ENCODE assay signal across 23 mouse cellular contexts in genomic region chrX:88072741-88073419, GRCm38 (mm10). TPM values are rescaled to one million over a fixed set of nuclear protein-coding genes. Genes with fewer than 3 reads are reported as not detected.
A peak's percentile ranks its signal among the peaks of the same experiment; 100 is the strongest.
DNase-seq lines count a peak whose midpoint lies in the region; ATAC-seq and TF ChIP-seq lines count a peak whose summit lies in the region.
"Had no signal": no experiment of that assay in that cellular context is flagged by ENCODE, and none has a peak within 500 bp of the region (broad histone marks: within the 10 kb centered on the region; RNA-seq: fewer than 3 reads in every experiment).

No protein-coding gene starts in this region.

- H3K27ac ChIP-seq in hindbrain, embryonic 16.5 days (ENCODE audit: low read depth, low read length): no peak overlapping the region
- no peak overlapping the region for H3K27ac ChIP-seq in hindbrain, embryonic 12.5 days
- H3K27ac ChIP-seq in gastrocnemius, adult 2 months: no peak overlapping the region
- H3K27ac ChIP-seq: macrophage; midbrain, embryonic 13.5 days had no signal

- TF ChIP-seq CTCF in gastrocnemius, adult 2 months (IDR thresholded peaks at IDR 0.05): no peak

- H3K27me3 ChIP-seq in hindbrain, embryonic 16.5 days (replicated peaks; ENCODE audit: control insufficient read depth, insufficient read depth, low read length): no peaks in the 10 kb centered on the region
- H3K27me3 ChIP-seq in hindbrain, embryonic 12.5 days: no peaks in the 10 kb centered on the region
- H3K27me3 ChIP-seq: heart, embryonic 12.5 days; midbrain, embryonic 13.5 days had no signal

- H3K9ac ChIP-seq in hindbrain, embryonic 16.5 days (ENCODE audit: low read depth, low read length): no peak overlapping the region
- H3K9ac ChIP-seq in hindbrain, embryonic 12.5 days: no peak overlapping the region
- H3K9ac ChIP-seq: heart, embryonic 12.5 days; midbrain, embryonic 13.5 days had no signal

- no peak overlapping the region for H3K4me2 ChIP-seq in hindbrain, embryonic 16.5 days (ENCODE audit: low read length)
- H3K4me2 ChIP-seq in hindbrain, embryonic 12.5 days (replicated peaks): no peak overlapping the region
- H3K4me2 ChIP-seq: heart, embryonic 12.5 days; liver, embryonic 11.5 days; midbrain, embryonic 13.5 days had no signal

- 40% methylated on average over 7 of the region's 7 CpGs for WGBS in hindbrain, embryonic 16.5 days
- 38% methylated on average over 7 of the region's 7 CpGs for WGBS in hindbrain, embryonic 12.5 days

- 0 out of 2 replicates have a peak, but pooled peaks have one; percentile 37 for ATAC-seq in hindbrain, embryonic 16.5 days
- no peak for ATAC-seq in hindbrain, embryonic 12.5 days (ENCODE audit: low FRiP score)
- ATAC-seq: activated CD4-positive, CD25-positive, alpha-beta regulatory T cell, adult 4 months; midbrain, embryonic 13.5 days had no signal

- H3K36me3 ChIP-seq in hindbrain, embryonic 16.5 days (ENCODE audit: control insufficient read depth, insufficient read depth, low read length): no peaks in the 10 kb centered on the region
- H3K36me3 ChIP-seq in hindbrain, embryonic 12.5 days: no peaks in the 10 kb centered on the region
- H3K36me3 ChIP-seq: heart, embryonic 12.5 days; midbrain, embryonic 13.5 days had no signal

- peak; percentile 8 to 11 for DNase-seq in right cerebral cortex, adult 2 months (ENCODE audit: low spot score in 2 of 2)
- DNase-seq in right cerebral cortex, postnatal 25 days: no peak
- peak; percentile 65 for DNase-seq in cerebellum, adult 9-10 months
- DNase-seq in telencephalon, adult 2 months (ENCODE audit: low read depth, low spot score): peak; percentile 67
- no peak for DNase-seq in gastrocnemius, adult 2 months
- DNase-seq in thymus, postnatal 4 days: no peak
- DNase-seq: adrenal gland, postnatal 36 days; gastrocnemius, postnatal 36 days; heart, postnatal 36 days; kidney, adult 2 months; kidney, postnatal 36 days; lung, adult 2 months; thymus, postnatal 25 days had no signal

- no peaks in the 10 kb centered on the region for H3K9me3 ChIP-seq in hindbrain, embryonic 16.5 days (ENCODE audit: control insufficient read depth, low read length)
- no peaks in the 10 kb centered on the region for H3K9me3 ChIP-seq in hindbrain, embryonic 12.5 days (replicated peaks)
- H3K9me3 ChIP-seq: heart, embryonic 12.5 days; midbrain, embryonic 13.5 days had no signal

- no peak overlapping the region for H3K4me3 ChIP-seq in hindbrain, embryonic 16.5 days (ENCODE audit: low read length)
- no peak overlapping the region for H3K4me3 ChIP-seq in hindbrain, embryonic 12.5 days
- no peak overlapping the region for H3K4me3 ChIP-seq in gastrocnemius, adult 2 months
- H3K4me3 ChIP-seq: erythroblast, embryonic 14.5 days; heart, embryonic 12.5 days; midbrain, embryonic 13.5 days had no signal

- intact Hi-C loops in gastrocnemius, adult 2 months (cut with DNase I): no loop called here

- H3K4me1 ChIP-seq in hindbrain, embryonic 16.5 days (ENCODE audit: control insufficient read depth, insufficient read depth, low read depth, low read length): no peaks in the 10 kb centered on the region
- H3K4me1 ChIP-seq in hindbrain, embryonic 12.5 days: no peaks in the 10 kb centered on the region
- H3K4me1 ChIP-seq: heart, embryonic 12.5 days; midbrain, embryonic 13.5 days had no signal

RNA-seq across cellular contexts. Expression of gene Il1rapl1, which starts 42.6 kb away (rescaled TPM):
- 4.4 and 4.8 TPM in 2 replicates for polyA plus RNA-seq in hindbrain, embryonic 16.5 days (2015; fragmentation: Nextera tagmentation; extraction: Ambion mirVana)
- polyA plus RNA-seq in hindbrain, embryonic 12.5 days (2016; fragmentation: Nextera tagmentation; extraction: Ambion mirVana): 2.4 and 2.6 TPM in 2 replicates
- total RNA-seq in gastrocnemius, adult 2 months (2021): not detected
- total RNA-seq: gastrocnemius, postnatal 36 days; neutrophil, adult 5-6 weeks had no signal
- polyA plus RNA-seq: activated CD4-positive, CD25-positive, alpha-beta regulatory T cell, adult 4 months; C2C12; erythroblast, embryonic 14.5 days; kidney, adult 2 months; lung, adult 2 months; macrophage had no signal

Comparison
In these comparisons a context has a peak if more than half of its experiments do, and no peak if none do; other contexts are left out.
1. DNase-seq: peak in right cerebral cortex, adult 2 months (2 of 2), cerebellum, adult 9-10 months (single experiment) and telencephalon, adult 2 months (single experiment); none in right cerebral cortex, postnatal 25 days (single experiment), gastrocnemius, adult 2 months (single experiment) and thymus, postnatal 4 days (single experiment).